Mouse (Mus musculus) small intestine, adult 2 months (tissue): ENCODE results near the gene Slc22a23. TPM values are rescaled to one million over a fixed set of nuclear protein-coding genes. Genes with fewer than 3 reads are reported as not detected.

Experiments used
- H3K27ac ChIP-seq: fragments of 200-500 bp; 2 replicates; pipeline ENCODE4 v1.5.1; 2012; ENCODE audit warnings: low read depth, low read length, control low read depth, inconsistent platforms; ENCODE audit not compliant: insufficient read depth
- H3K27me3 ChIP-seq: fragments of 200-500 bp; 2 replicates; pipeline ENCODE4 v1.6.1; 2012; ENCODE audit warnings: mild to moderate bottlenecking, moderate library complexity, low read length, inconsistent platforms; ENCODE audit not compliant: control insufficient read depth, insufficient read depth
- H3K36me3 ChIP-seq: fragments of 200-500 bp; 2 replicates; pipeline ENCODE4 v1.6.1; 2012; ENCODE audit warnings: mild to moderate bottlenecking, low read length, control low read depth, inconsistent platforms; ENCODE audit not compliant: control insufficient read depth, insufficient read depth
- H3K4me1 ChIP-seq: fragments of 200-500 bp; 2 replicates; pipeline ENCODE4 v1.6.1; 2012; ENCODE audit warnings: low read length, inconsistent platforms, mixed read lengths; ENCODE audit not compliant: control insufficient read depth, insufficient read depth, insufficient read length
- H3K4me3 ChIP-seq: fragments of 200-500 bp; 2 replicates; pipeline ENCODE4 v1.5.1; 2012; ENCODE audit warnings: low read depth, mild to moderate bottlenecking, control low read depth, inconsistent platforms, low read length, moderate library complexity
- CTCF ChIP-seq: fragments of 200-500 bp; IDR thresholded peaks from 2 replicates; pipeline ENCODE4 v1.5.1; 2012; ENCODE audit warnings: low read depth, mild to moderate bottlenecking, control low read depth, inconsistent platforms, low read length, moderate library complexity, mixed read lengths; ENCODE audit not compliant: insufficient replicate concordance, insufficient read length; ENCODE audit errors: extremely low read depth
- POLR2A ChIP-seq: fragments of 200-500 bp; IDR thresholded peaks from 2 replicates; pipeline ENCODE4 v1.6.1; 2012; ENCODE audit warnings: low read depth, mild to moderate bottlenecking, control low read depth, inconsistent platforms, low read length, moderate library complexity
- WGBS: fragments of 180-500 bp; shearing (Covaris S2); methylation state at CpG from one replicate; pipeline ENCODE4 v1.1.7; 2018; 5-methylcytosine and 5-hydroxymethylcytosine counted together
- polyA plus RNA-seq: library from polyadenylated mRNA; depleted of rRNA; stranded (reverse); fragments of >200 nt; gene quantifications from 2 replicates; pipeline ENCODE4 v1.2.3, GENCODE M21; 2012

Gene Slc22a23
- polyA plus RNA-seq, 1 experiment = 52.9 TPM

GRCm38 (mm10) chr13:34235056-34235455 lies 109.9 kb downstream of the Slc22a23 start:
- Histone ChIP-seq H3K27ac (no peak overlapping the region), H3K4me1 (peaks cover 5% of the 10 kb centered on the region; the same call in 1 of the 2 replicates), H3K27me3 (no peaks in the 10 kb centered on the region), H3K36me3 (no peaks in the 10 kb centered on the region), H3K4me3 (no peak overlapping the region)
- WGBS = 95% methylated on average over 6 of the region's 6 CpGs
- TF ChIP-seq POLR2A (no peak), CTCF (no peak)

GRCm38 (mm10) chr13:34234439-34234838 lies 110.5 kb downstream of the Slc22a23 start:
- WGBS = 92% methylated on average over 5 of the region's 5 CpGs
- Histone ChIP-seq H3K27me3 (no peaks in the 10 kb centered on the region), H3K36me3 (no peaks in the 10 kb centered on the region), H3K27ac (no peak overlapping the region), H3K4me3 (no peak overlapping the region), H3K4me1 (peaks cover 2% of the 10 kb centered on the region; the same call in 1 of the 2 replicates)
- TF ChIP-seq POLR2A = no peak

- Histone ChIP-seq H3K4me1 (no peaks in the 10 kb centered on the region), H3K27ac (no peak overlapping the region), H3K36me3 (no peaks in the 10 kb centered on the region), H3K4me3 (no peak overlapping the region), H3K27me3 (no peaks in the 10 kb centered on the region)
- 82% methylated on average over 6 of the region's 6 CpGs for WGBS
- TF ChIP-seq CTCF = no peak
- no peak for TF ChIP-seq POLR2A
Observed at GRCm38 (mm10) chr13:34232992-34233391, 112.0 kb downstream of the Slc22a23 start.

GRCm38 (mm10) chr13:34228905-34229304 lies 116.1 kb downstream of the Slc22a23 start:
- Histone ChIP-seq H3K4me1 (peaks cover 6% of the 10 kb centered on the region; the same call in 1 of the 2 replicates), H3K4me3 (no peak overlapping the region), H3K36me3 (no peaks in the 10 kb centered on the region), H3K27me3 (no peaks in the 10 kb centered on the region), H3K27ac (no peak overlapping the region)
- TF ChIP-seq POLR2A (no peak), CTCF (no peak)
- WGBS = 68% methylated on average over 4 of the region's 4 CpGs

GRCm38 (mm10) chr13:34227720-34228661 lies 117.0 kb downstream of the Slc22a23 start:
- no peaks in the 10 kb centered on the region for H3K27me3 ChIP-seq
- H3K27ac ChIP-seq = no peak overlapping the region
- H3K4me1 ChIP-seq = peaks cover 6% of the 10 kb centered on the region; the same call in 1 of the 2 replicates
- 34% methylated on average over 12 of the region's 12 CpGs for WGBS
- H3K4me3 ChIP-seq = no peak overlapping the region
- TF ChIP-seq CTCF (no peak), POLR2A (no peak)
- no peaks in the 10 kb centered on the region for H3K36me3 ChIP-seq

GRCm38 (mm10) chr13:34226940-34227339 lies 118.0 kb downstream of the Slc22a23 start:
- H3K4me3 ChIP-seq = no peak overlapping the region
- H3K36me3 ChIP-seq = no peaks in the 10 kb centered on the region
- 36% methylated on average over 1 of the region's 1 CpGs for WGBS
- H3K4me1 ChIP-seq = peaks cover 6% of the 10 kb centered on the region; the same call in 1 of the 2 replicates
- TF ChIP-seq POLR2A (no peak), CTCF (no peak)
- no peak overlapping the region for H3K27ac ChIP-seq
- H3K27me3 ChIP-seq = no peaks in the 10 kb centered on the region

GRCm38 (mm10) chr13:34222985-34223384 lies 122.0 kb downstream of the Slc22a23 start:
- no peaks in the 10 kb centered on the region for H3K27me3 ChIP-seq
- no peak overlapping the region for H3K4me3 ChIP-seq
- peaks cover 6% of the 10 kb centered on the region; the same call in 1 of the 2 replicates for H3K4me1 ChIP-seq
- 37% methylated on average over 7 of the region's 7 CpGs for WGBS
- peaks cover 10% of the 10 kb centered on the region; the same call in 1 of the 2 replicates for H3K36me3 ChIP-seq
- H3K27ac ChIP-seq = no peak overlapping the region
- TF ChIP-seq CTCF (no peak), POLR2A (no peak)
